Mouse (Mus musculus): ENCODE measurements around the gene Fem1a. TPM values are rescaled to one million over a fixed set of nuclear protein-coding genes. Genes with fewer than 3 reads are reported as not detected.

Gene Fem1a
- total RNA-seq, 2 experiments from 2014 or later = 28.7 to 30.8 TPM

DNA sequence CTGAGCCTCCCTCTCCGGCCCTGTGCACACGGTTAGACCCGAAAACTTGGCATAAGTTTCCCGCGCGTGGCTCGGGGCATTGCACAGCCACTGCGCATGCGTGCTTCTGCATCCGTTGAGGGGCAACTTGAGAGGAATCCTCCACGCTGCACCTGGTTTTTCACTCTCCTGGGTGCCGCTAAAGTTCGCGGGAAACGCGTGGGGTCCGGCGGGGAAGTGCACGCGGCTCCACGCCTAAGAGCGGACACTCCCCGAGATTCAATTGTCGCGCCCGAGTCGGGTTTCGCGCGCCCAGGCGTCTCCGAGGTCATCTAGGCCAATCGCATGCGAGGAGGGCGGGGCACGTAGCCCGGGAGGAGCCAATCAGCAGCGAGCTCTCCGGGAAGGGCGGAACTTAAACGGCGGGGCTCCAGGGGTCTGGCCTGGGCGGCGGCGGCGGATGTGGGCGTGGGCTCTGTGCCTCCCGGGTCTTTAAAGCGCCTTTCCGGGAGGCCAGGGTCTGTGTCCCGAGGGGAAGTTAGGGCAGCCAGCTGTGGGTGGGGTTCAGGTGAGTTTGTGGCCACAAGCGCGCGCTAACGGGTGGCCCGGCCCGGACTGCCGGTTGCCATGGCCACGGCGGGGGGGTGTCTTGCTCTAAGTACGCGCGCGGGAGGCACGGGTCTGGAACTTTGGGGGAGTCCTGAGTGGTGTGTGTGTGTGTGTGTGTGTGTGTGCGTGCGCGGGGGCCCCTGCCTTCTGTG lies 47.4 kb downstream of the Fem1a start:
- DNase-seq = peak; percentile 96 to 98

DNA sequence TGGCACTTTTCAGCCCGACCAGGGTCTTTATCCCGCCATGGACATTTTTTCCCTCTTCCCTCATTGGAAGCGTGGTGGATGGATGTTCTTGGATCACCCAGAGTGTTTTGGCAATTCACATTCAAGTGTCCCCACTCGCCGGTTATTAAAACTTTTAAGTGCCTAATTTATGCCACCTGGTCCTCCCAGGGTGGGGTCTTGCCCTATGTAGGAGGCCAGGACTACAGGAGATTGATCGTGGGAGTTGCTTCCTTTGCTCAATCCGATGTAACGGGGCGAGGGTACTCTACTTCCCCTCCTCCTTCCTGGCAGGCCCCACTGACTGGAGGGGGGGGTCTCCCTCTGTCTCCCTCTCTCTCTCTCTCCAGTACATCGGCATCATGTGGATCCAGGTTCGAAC lies 48.1 kb downstream of the Fem1a start:
- DNase-seq = no peak

DNA sequence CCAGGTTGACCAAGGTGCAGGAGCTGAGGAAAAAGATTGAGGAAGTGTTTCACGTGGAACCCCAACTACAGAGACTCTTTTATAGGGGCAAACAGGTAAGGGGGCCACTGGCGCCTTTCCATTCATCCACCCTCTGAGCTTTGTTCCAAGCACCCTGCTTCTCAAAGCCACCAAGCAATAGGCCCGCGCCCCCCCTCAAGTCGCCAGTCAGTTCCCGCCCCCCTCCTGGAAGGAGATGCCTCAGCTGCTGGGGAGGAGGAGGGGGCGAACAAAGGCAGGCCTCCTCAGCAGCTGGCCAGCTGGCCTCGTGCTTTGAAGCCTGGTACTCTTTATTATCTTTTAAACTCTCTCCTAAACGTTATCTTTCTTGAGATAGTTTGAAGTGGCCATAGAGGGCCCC lies 48.5 kb downstream of the Fem1a start:
- no peak for DNase-seq

DNA sequence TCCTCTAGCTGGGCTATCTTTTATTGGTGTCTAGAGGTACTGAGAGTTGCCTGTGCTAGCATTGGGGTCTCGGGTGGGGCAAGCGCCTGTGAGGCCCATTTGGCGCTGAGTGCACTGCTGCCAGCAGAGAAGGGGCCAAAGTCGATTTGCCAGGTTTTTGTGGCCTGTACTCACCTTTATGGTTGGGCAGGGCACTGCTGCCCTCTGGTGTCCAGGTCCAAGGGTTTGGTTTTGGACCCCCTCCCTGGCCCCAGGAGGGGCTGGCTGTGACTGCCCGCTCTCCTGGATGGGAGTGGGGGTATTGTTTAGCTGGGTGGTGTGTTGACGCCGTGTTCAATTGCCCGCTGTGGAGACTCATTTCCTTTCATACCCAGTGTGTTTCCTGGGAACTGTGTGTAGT lies 49.2 kb downstream of the Fem1a start:
- peak in 1 of 2 experiments; percentile 33 for DNase-seq

DNA sequence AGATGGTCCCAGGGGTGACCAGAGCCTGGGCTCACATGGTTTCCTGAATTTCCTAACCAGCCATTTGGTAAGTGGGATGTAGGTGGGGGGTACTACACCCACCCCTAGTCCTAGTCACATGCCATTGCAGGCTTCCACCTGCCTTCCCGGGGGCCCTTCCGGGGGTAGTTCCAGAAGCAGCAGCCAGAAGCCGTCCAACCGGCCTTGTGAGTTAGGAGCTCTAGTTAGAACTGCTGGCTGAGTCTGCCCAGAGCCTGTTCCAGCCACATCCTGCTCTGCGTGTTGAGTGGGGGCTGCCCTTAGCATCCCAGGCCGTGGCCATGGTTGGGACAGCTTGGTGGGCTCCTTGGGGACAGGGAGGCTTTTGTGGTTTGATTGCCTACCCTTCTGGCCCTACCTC lies 51.5 kb downstream of the Fem1a start:
- no peak for DNase-seq

DNA sequence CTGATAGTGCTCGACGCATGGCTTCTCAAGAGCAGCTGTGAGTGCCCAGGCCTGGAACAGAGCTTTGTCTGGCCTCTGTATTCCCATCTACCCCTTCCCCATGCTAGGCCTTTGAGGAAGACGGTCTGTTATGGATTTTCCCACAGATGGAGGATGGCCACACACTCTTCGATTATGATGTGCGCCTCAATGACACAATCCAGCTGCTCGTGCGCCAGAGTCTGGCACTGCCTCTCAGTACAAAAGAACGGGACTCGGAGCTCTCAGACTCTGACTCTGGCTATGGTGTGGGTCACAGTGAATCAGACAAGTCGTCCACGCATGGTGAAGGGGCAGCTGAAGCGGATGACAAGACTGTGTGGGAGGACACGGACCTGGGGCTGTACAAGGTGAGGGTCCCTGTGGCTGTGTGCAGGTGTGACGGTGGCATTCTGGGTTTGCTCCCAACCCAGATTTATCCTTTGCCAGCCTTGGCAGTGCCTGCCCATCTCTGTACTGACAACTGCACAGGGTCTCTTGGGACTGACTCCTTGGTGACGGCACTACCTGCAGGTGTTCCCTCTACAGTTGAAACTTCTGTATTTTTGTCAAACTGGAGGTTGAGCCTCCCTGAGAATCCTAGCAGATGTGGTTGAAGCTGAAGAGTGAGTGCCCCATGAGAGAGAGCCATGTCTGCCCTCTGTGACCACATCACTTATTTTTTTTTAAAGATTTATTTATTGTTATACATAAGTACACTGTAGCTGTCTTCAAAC lies 52.8 kb downstream of the Fem1a start:
- no peak for DNase-seq

Small RNAs within 50 kb of the gene (microRNA-seq; reads per million reads assigned to microRNA genes)
- 3,450 reads per million, percentile 89 among the genes with 10 or more reads in this experiment for gene Mir7b

Other genes starting within 250 kb of the Fem1a start
- gene Sh3gl1, start 220.2 kb upstream of the Fem1a start, total RNA-seq (2021) = 10 to 100 TPM; 49.0 to 49.7 TPM
- gene Chaf1a, start 216.4 kb upstream of the Fem1a start, total RNA-seq (2021) = 1 to 10 TPM; 3.5 to 4.7 TPM
- gene Ubxn6, start 181.8 kb upstream of the Fem1a start, total RNA-seq (2021) = 10 to 100 TPM; 73.3 to 86.1 TPM
- 10 to 100 TPM; 59.9 to 62.0 TPM for gene Hdgfl2, start 177.2 kb upstream of the Fem1a start, total RNA-seq (2021)
- gene Plin4, start 147.0 kb upstream of the Fem1a start, total RNA-seq (2021) = 10 to 100 TPM; 75.1 to 86.5 TPM
- gene Plin5, start 139.2 kb upstream of the Fem1a start, total RNA-seq (2021) = 10 to 100 TPM; 36.7 to 62.1 TPM
- gene Lrg1, start 134.8 kb upstream of the Fem1a start, total RNA-seq (2021) = 10 to 100 TPM; 15.5 to 31.3 TPM
- gene Sema6b, start 116.5 kb upstream of the Fem1a start, total RNA-seq (2021) = 10 to 100 TPM in 1 of 2 experiments, 1 to 10 TPM in 1; 6.4 to 10.0 TPM
- gene Tnfaip8l1, start 94.3 kb upstream of the Fem1a start, total RNA-seq (2021) = 1 to 10 TPM; 3.9 to 4.0 TPM
- gene Mydgf, start 72.9 kb upstream of the Fem1a start, total RNA-seq (2021) = 10 to 100 TPM; 60.0 to 61.1 TPM
- 10 to 100 TPM; 35.5 to 41.0 TPM for gene Dpp9, start 37.9 kb upstream of the Fem1a start, total RNA-seq (2021)
- 10 to 100 TPM; 21.1 to 23.1 TPM for gene Ticam1, start 20.0 kb downstream of the Fem1a start, total RNA-seq (2021)
- 100 to 1,000 TPM in 1 of 2 experiments, 10 to 100 TPM in 1; 51.4 to 106 TPM for gene Plin3, start 36.1 kb downstream of the Fem1a start, total RNA-seq (2021)
- not detected for gene Arrdc5, start 43.5 kb downstream of the Fem1a start, total RNA-seq (2021)
- 1 to 10 TPM; 5.9 to 9.4 TPM for gene Uhrf1, start 46.5 kb downstream of the Fem1a start, total RNA-seq (2021)
- gene Kdm4b, start 69.3 kb downstream of the Fem1a start, total RNA-seq (2021) = 10 to 100 TPM; 38.1 to 39.9 TPM
- 100 to 1,000 TPM; 157 to 172 TPM for gene Ptprs, start 219.7 kb downstream of the Fem1a start, total RNA-seq (2021)

Data from adrenal gland, postnatal 36 days (tissue).